Mouse (Mus musculus) CH12F3 (cell line): ENCODE data around the gene Rasl12.

ENCODE experiments used
- in situ Hi-C: fragments of 300-500 bp; cut with MboI; formaldehyde crosslinking; loops from 2 replicates; pipeline ENCODE4 v1.14.3; 2020; ENCODE audit warnings: low sequenced_read_pairs

Rasl12 gene

GRCm38 (mm10) chr9:65435211-65435610 lies 36.9 kb downstream of the Rasl12 start:
- in situ Hi-C loops, result loop anchor here (25.0 kb wide), 1 partner anchor 152 kb away; the partner anchor contains the start of genes Pif1 and Plekho2

- in situ Hi-C loops, result loop anchor here (25.0 kb wide), 1 partner anchor 152 kb away; the partner anchor contains the start of genes Pif1 and Plekho2
Measured at GRCm38 (mm10) chr9:65435671-65436301, 37.5 kb downstream of the Rasl12 start, which contains the start of gene Mtfmt. Gene Mtfmt, plus strand, starts transcription at chr9:65435782.

- in situ Hi-C loops, result loop anchor here (25.0 kb wide), 1 partner anchor 143 kb away; the partner anchor contains the start of genes Pif1 and Plekho2
Measured at GRCm38 (mm10) chr9:65444692-65445091, 46.4 kb downstream of the Rasl12 start.

- in situ Hi-C loops, result loop anchor here (25.0 kb wide), 1 partner anchor 139 kb away; the partner anchor contains the start of genes Pif1 and Plekho2
Measured at GRCm38 (mm10) chr9:65447951-65448350, 49.6 kb downstream of the Rasl12 start.

- in situ Hi-C loops, result no loop called here
Measured at GRCm38 (mm10) chr9:65458975-65459374, 60.7 kb downstream of the Rasl12 start.

- in situ Hi-C loops, result no loop called here
Measured at GRCm38 (mm10) chr9:65460198-65460597, 61.9 kb downstream of the Rasl12 start.

- in situ Hi-C loops, result no loop called here
Measured at GRCm38 (mm10) chr9:65460732-65461442, 62.6 kb downstream of the Rasl12 start, which contains the start of gene Spg21. Gene Spg21, plus strand, starts transcription at chr9:65460947.

- in situ Hi-C loops, result no loop called here
Measured at GRCm38 (mm10) chr9:65462544-65462943, 64.2 kb downstream of the Rasl12 start.

- in situ Hi-C loops, result no loop called here
Measured at GRCm38 (mm10) chr9:65464161-65464560, 65.9 kb downstream of the Rasl12 start.
